25 mouse cellular contexts compared by ENCODE assay signal in the genomic region with DNA sequence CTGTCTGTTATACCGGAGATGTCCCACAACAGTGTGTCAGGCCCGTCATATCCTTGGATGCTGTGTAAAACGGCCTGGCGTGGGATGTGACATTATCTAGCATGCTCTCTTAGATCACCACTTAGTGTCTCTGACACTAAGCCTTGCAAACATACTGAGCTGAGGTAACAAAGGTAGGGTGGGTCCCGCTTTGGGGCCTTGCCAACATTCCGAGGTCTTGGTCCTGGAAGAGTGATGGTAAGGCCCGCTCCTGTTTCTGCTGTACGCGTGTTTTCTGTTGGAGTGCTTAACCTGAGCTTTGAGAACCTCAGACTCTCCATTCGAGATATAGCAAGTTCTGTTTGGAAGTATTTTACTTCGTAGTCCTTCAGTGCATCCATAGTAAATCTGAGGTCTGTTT. TPM values are rescaled to one million over a fixed set of nuclear protein-coding genes. Genes with fewer than 3 reads are reported as not detected.
DNase-seq lines count a peak whose midpoint lies in the region; ATAC-seq and TF ChIP-seq lines count a peak whose summit lies in the region.
"Had no signal": no experiment of that assay in that cellular context is flagged by ENCODE, and none has a peak within 500 bp of the region (broad histone marks: within the 10 kb centered on the region; RNA-seq: fewer than 3 reads in every experiment).

No protein-coding gene starts in this region.

- no peaks in the 10 kb centered on the region for H3K36me3 ChIP-seq in lung, embryonic 14.5 days (ENCODE audit: insufficient read depth)
- H3K36me3 ChIP-seq in embryonic facial prominence, embryonic 14.5 days (ENCODE audit: control insufficient read depth, insufficient read depth, low read length) = no peaks in the 10 kb centered on the region; the same call in 1 of the 2 replicates
- H3K36me3 ChIP-seq: hindbrain, embryonic 12.5 days; intestine, embryonic 15.5 days; midbrain, embryonic 15.5 days had no signal

- H3K27me3 ChIP-seq in lung, embryonic 14.5 days (ENCODE audit: insufficient read depth, low read length) = no peaks in the 10 kb centered on the region
- no peaks in the 10 kb centered on the region for H3K27me3 ChIP-seq in embryonic facial prominence, embryonic 14.5 days (replicated peaks; ENCODE audit: control insufficient read depth, insufficient read depth, low read length)
- H3K27me3 ChIP-seq: hindbrain, embryonic 12.5 days; intestine, embryonic 15.5 days; midbrain, embryonic 15.5 days had no signal

- WGBS in lung, embryonic 14.5 days = 61% methylated on average over 11 of the region's 11 CpGs
- WGBS in embryonic facial prominence, embryonic 14.5 days = 74% methylated on average over 11 of the region's 11 CpGs

- H3K9me3 ChIP-seq in lung, embryonic 14.5 days (ENCODE audit: low read depth, low read length) = no peaks in the 10 kb centered on the region
- H3K9me3 ChIP-seq in embryonic facial prominence, embryonic 14.5 days (ENCODE audit: control insufficient read depth, low read length) = peaks cover 6% of the 10 kb centered on the region; the same call in 1 of the 2 replicates
- H3K9me3 ChIP-seq: forebrain, embryonic 13.5 days; intestine, embryonic 15.5 days; midbrain, embryonic 15.5 days had no signal

- H3K4me3 ChIP-seq in lung, embryonic 14.5 days (ENCODE audit: low read depth, low read length) = no peak overlapping the region
- no peak overlapping the region for H3K4me3 ChIP-seq in embryonic facial prominence, embryonic 14.5 days (ENCODE audit: low read depth, low read length)
- H3K4me3 ChIP-seq: forebrain, embryonic 13.5 days; hindbrain, embryonic 12.5 days; intestine, embryonic 15.5 days; midbrain, embryonic 15.5 days had no signal

- no peak for TF ChIP-seq CTCF in lung, embryonic 14.5 days (IDR thresholded peaks at IDR 0.05; ENCODE audit: low read depth)

- peak overlapping the region; percentile 4; the same call in 1 of the 2 replicates for H3K4me2 ChIP-seq in lung, embryonic 14.5 days
- no peak overlapping the region for H3K4me2 ChIP-seq in embryonic facial prominence, embryonic 14.5 days (ENCODE audit: low read depth, low read length)
- H3K4me2 ChIP-seq: forebrain, embryonic 13.5 days; heart, embryonic 11.5 days; hindbrain, embryonic 12.5 days; intestine, embryonic 15.5 days; midbrain, embryonic 15.5 days had no signal

- no peak for ATAC-seq in lung, embryonic 14.5 days (ENCODE audit: insufficient read depth)
- peak; percentile 23; the same call in 1 of the 2 replicates for ATAC-seq in embryonic facial prominence, embryonic 14.5 days (ENCODE audit: low read depth)
- ATAC-seq: forebrain, embryonic 13.5 days; hindbrain, postnatal 0 days; intestine, embryonic 15.5 days; midbrain, embryonic 15.5 days had no signal

- H3K9ac ChIP-seq in lung, embryonic 14.5 days = no peak overlapping the region
- H3K9ac ChIP-seq in embryonic facial prominence, embryonic 14.5 days (ENCODE audit: low read depth, low read length) = no peak overlapping the region
- H3K9ac ChIP-seq: forebrain, embryonic 13.5 days; hindbrain, embryonic 12.5 days; intestine, embryonic 15.5 days; liver, embryonic 14.5 days; midbrain, embryonic 15.5 days had no signal

- peak; percentile 57 for DNase-seq in lung, embryonic 14.5 days
- DNase-seq in lung, postnatal 25 days (ENCODE audit: low spot score) = no peak
- peak; percentile 84 for DNase-seq in R1 (ENCODE audit: low read depth, low spot score)
- no peak for DNase-seq in embryonic facial prominence, embryonic 14.5 days (ENCODE audit: low spot score)
- peak; percentile 61 to 77 for DNase-seq in lung, postnatal 4 days
- no peak for DNase-seq in cerebellum, adult 11-12 months
- DNase-seq: adrenal gland, postnatal 10 days; B cell, adult 2 months; cerebellum, adult 11 months; cerebellum, adult 9-11 months; embryo, embryonic 11 days; gastrocnemius, postnatal 14 days; heart, postnatal 36 days; kidney, adult 2 months; kidney, postnatal 10 days; liver; right cerebral cortex, postnatal 4 days; thymus, postnatal 4 days had no signal

- peaks cover 15% of the 10 kb centered on the region; the same call in 1 of the 2 replicates for H3K4me1 ChIP-seq in lung, embryonic 14.5 days (ENCODE audit: insufficient read depth)
- H3K4me1 ChIP-seq in embryonic facial prominence, embryonic 14.5 days (ENCODE audit: control insufficient read depth, insufficient read depth, low read length) = peaks cover 32% of the 10 kb centered on the region
- H3K4me1 ChIP-seq: intestine, embryonic 15.5 days had no signal

- peak overlapping the region; percentile 92 for H3K27ac ChIP-seq in lung, embryonic 14.5 days (ENCODE audit: low read depth)
- H3K27ac ChIP-seq in embryonic facial prominence, embryonic 14.5 days (replicated peaks; ENCODE audit: low read depth, low read length) = peak overlapping the region; percentile 48; the same call in 1 of the 2 replicates
- H3K27ac ChIP-seq: forebrain, embryonic 13.5 days; hindbrain, embryonic 12.5 days; hindbrain, postnatal 0 days; intestine, embryonic 15.5 days; liver, embryonic 14.5 days; midbrain, embryonic 15.5 days had no signal

RNA-seq across cellular contexts. Expression of gene Rai14, which starts 5.8 kb away (rescaled TPM):
- 73.1 and 74.7 TPM in 2 replicates for polyA plus RNA-seq in lung, embryonic 14.5 days (2014; fragmentation: Nextera tagmentation; extraction: Ambion mirVana)
- 52.4 and 53.4 TPM in 2 replicates for polyA plus RNA-seq in embryonic facial prominence, embryonic 14.5 days (2014; fragmentation: Nextera tagmentation; extraction: Ambion mirVana)

Comparison
In these comparisons a context has a peak if more than half of its experiments do, and no peak if none do; other contexts are left out.
1. DNase-seq: peak in lung, embryonic 14.5 days (single experiment), R1 (single experiment) and lung, postnatal 4 days (2 of 2); none in lung, postnatal 25 days (single experiment), embryonic facial prominence, embryonic 14.5 days (single experiment) and cerebellum, adult 11-12 months (single experiment).